Mouse (Mus musculus) macrophage (primary cell): ENCODE measurements around the gene Mtmr10. TPM values are rescaled to one million over a fixed set of nuclear protein-coding genes. Genes with fewer than 3 reads are reported as not detected.
A peak's percentile ranks its signal among the peaks of the same experiment; 100 is the strongest.

Experiments
- H3K27ac ChIP-seq: fragments of 350-480 bp; formaldehyde crosslinking; 2 replicates; pipeline ENCODE4 v1.9.0; 2021
- H3K36me3 ChIP-seq: fragments of 350-480 bp; formaldehyde crosslinking; 2 replicates; pipeline ENCODE4 v1.9.0; 2021; ENCODE audit errors: inconsistent target
- H3K4me3 ChIP-seq: fragments of 350-480 bp; formaldehyde crosslinking; 2 replicates; pipeline ENCODE4 v1.9.0; 2021; ENCODE audit errors: inconsistent target
- H3K79me2 ChIP-seq: fragments of 350-480 bp; formaldehyde crosslinking; 2 replicates; pipeline ENCODE4 v1.9.0; 2021; ENCODE audit errors: inconsistent target
- WGBS: methylation state at CpG from one replicate; pipeline ENCODE4 v1.1.7; 2026; ENCODE audit warnings: inconsistent platforms; ENCODE audit not compliant: missing documents; 5-methylcytosine and 5-hydroxymethylcytosine counted together
- polyA plus RNA-seq: library from polyadenylated mRNA; stranded (reverse); fragments of 250-400 nt; gene quantifications from 3 replicates; pipeline ENCODE4 v1.2.4, GENCODE M21; 2018; ENCODE audit warnings: inconsistent platforms

The Mtmr10 gene
- polyA plus RNA-seq, 1 experiment from 2014 or later: 25.6 TPM

- peak overlapping the region; percentile 28 for H3K27ac ChIP-seq
- peaks cover 68% of the 10 kb centered on the region; the same call in 1 of the 2 replicates for H3K36me3 ChIP-seq
- no peak overlapping the region for H3K4me3 ChIP-seq
- H3K79me2 ChIP-seq: no peaks in the 10 kb centered on the region
- 12% methylated on average over 1 of the region's 1 CpGs for WGBS
Observed at GRCm38 (mm10) chr7:64326892-64327291, 39.4 kb downstream of the Mtmr10 start.

- WGBS: 93% methylated on average over 4 of the region's 4 CpGs
- Histone ChIP-seq H3K36me3 (peaks cover 68% of the 10 kb centered on the region; the same call in 1 of the 2 replicates), H3K4me3 (no peak overlapping the region), H3K27ac (peak overlapping the region; percentile 28), H3K79me2 (no peaks in the 10 kb centered on the region)
Observed at GRCm38 (mm10) chr7:64327486-64327885, 40.0 kb downstream of the Mtmr10 start.

GRCm38 (mm10) chr7:64331309-64331708 is 43.9 kb downstream of the Mtmr10 start:
- H3K36me3 ChIP-seq: peaks cover 82% of the 10 kb centered on the region
- 92% methylated on average over 3 of the region's 3 CpGs for WGBS
- no peaks in the 10 kb centered on the region for H3K79me2 ChIP-seq
- H3K27ac ChIP-seq: no peak overlapping the region
- H3K4me3 ChIP-seq: no peak overlapping the region

- peaks cover 82% of the 10 kb centered on the region for H3K36me3 ChIP-seq
- no peak overlapping the region for H3K27ac ChIP-seq
- H3K4me3 ChIP-seq: no peak overlapping the region
- 100% methylated on average over 1 of the region's 1 CpGs for WGBS
- H3K79me2 ChIP-seq: no peaks in the 10 kb centered on the region
Observed at GRCm38 (mm10) chr7:64332686-64333085, 45.2 kb downstream of the Mtmr10 start.

GRCm38 (mm10) chr7:64347813-64348212 is 60.4 kb downstream of the Mtmr10 start:
- Histone ChIP-seq H3K27ac (no peak overlapping the region), H3K79me2 (no peaks in the 10 kb centered on the region), H3K36me3 (no peaks in the 10 kb centered on the region), H3K4me3 (no peak overlapping the region)
- 100% methylated on average over 1 of the region's 1 CpGs for WGBS

GRCm38 (mm10) chr7:64349147-64349861 is 61.9 kb downstream of the Mtmr10 start:
- H3K36me3 ChIP-seq: peaks cover under 1% of the 10 kb centered on the region; the same call in 1 of the 2 replicates
- H3K27ac ChIP-seq: no peak overlapping the region
- WGBS: 92% methylated on average over 13 of the region's 15 CpGs

GRCm38 (mm10) chr7:64351087-64351486 is 63.6 kb downstream of the Mtmr10 start:
- Histone ChIP-seq H3K4me3 (no peak overlapping the region), H3K36me3 (peaks cover 3% of the 10 kb centered on the region; the same call in 1 of the 2 replicates), H3K27ac (no peak overlapping the region), H3K79me2 (no peaks in the 10 kb centered on the region)
- 83% methylated on average over 4 of the region's 4 CpGs for WGBS

More at GRCm38 (mm10) chr7:64349147-64349861, 61.9 kb downstream of the Mtmr10 start:
- Histone ChIP-seq H3K4me3 (no peak overlapping the region), H3K79me2 (no peaks in the 10 kb centered on the region)

GRCm38 (mm10) chr7:64354206-64354605 is 66.8 kb downstream of the Mtmr10 start:
- 92% methylated on average over 13 of the region's 14 CpGs for WGBS
- no peak overlapping the region for H3K4me3 ChIP-seq
- H3K79me2 ChIP-seq: no peaks in the 10 kb centered on the region
- no peak overlapping the region for H3K27ac ChIP-seq
- peaks cover 10% of the 10 kb centered on the region; the same call in 1 of the 2 replicates for H3K36me3 ChIP-seq

- Histone ChIP-seq H3K27ac (no peak overlapping the region), H3K79me2 (no peaks in the 10 kb centered on the region), H3K36me3 (peaks cover 15% of the 10 kb centered on the region; the same call in 1 of the 2 replicates), H3K4me3 (no peak overlapping the region)
- WGBS: 84% methylated on average over 5 of the region's 5 CpGs
Observed at GRCm38 (mm10) chr7:64356661-64357060, 69.2 kb downstream of the Mtmr10 start.

- WGBS: 95% methylated on average over 9 of the region's 9 CpGs
- peaks cover 23% of the 10 kb centered on the region for H3K36me3 ChIP-seq
- no peak overlapping the region for H3K27ac ChIP-seq
- H3K4me3 ChIP-seq: no peak overlapping the region
- H3K79me2 ChIP-seq: no peaks in the 10 kb centered on the region
Observed at GRCm38 (mm10) chr7:64357405-64357804, 70.0 kb downstream of the Mtmr10 start.

- H3K79me2 ChIP-seq: no peaks in the 10 kb centered on the region
- no peak overlapping the region for H3K27ac ChIP-seq
- H3K36me3 ChIP-seq: peaks cover 36% of the 10 kb centered on the region
- WGBS: 97% methylated on average over 6 of the region's 6 CpGs
- H3K4me3 ChIP-seq: no peak overlapping the region
Observed at GRCm38 (mm10) chr7:64358666-64359065, 71.2 kb downstream of the Mtmr10 start.

- Histone ChIP-seq H3K27ac (no peak overlapping the region), H3K4me3 (no peak overlapping the region), H3K36me3 (peaks cover 40% of the 10 kb centered on the region), H3K79me2 (no peaks in the 10 kb centered on the region)
- WGBS: 90% methylated on average over 20 of the region's 20 CpGs
Observed at GRCm38 (mm10) chr7:64359943-64360585, 72.6 kb downstream of the Mtmr10 start.

- H3K36me3 ChIP-seq: peaks cover 40% of the 10 kb centered on the region
- WGBS: 92% methylated on average over 3 of the region's 3 CpGs
- no peak overlapping the region for H3K27ac ChIP-seq
- no peaks in the 10 kb centered on the region for H3K79me2 ChIP-seq
- H3K4me3 ChIP-seq: no peak overlapping the region
Observed at GRCm38 (mm10) chr7:64360586-64360945, 73.1 kb downstream of the Mtmr10 start.

- 91% methylated on average over 5 of the region's 5 CpGs for WGBS
- H3K36me3 ChIP-seq: peaks cover 50% of the 10 kb centered on the region
Observed at GRCm38 (mm10) chr7:64365863-64366262, 78.4 kb downstream of the Mtmr10 start.

GRCm38 (mm10) chr7:64369841-64370240 is 82.4 kb downstream of the Mtmr10 start:
- H3K4me3 ChIP-seq: no peak overlapping the region
- 92% methylated on average over 6 of the region's 6 CpGs for WGBS
- H3K36me3 ChIP-seq: peaks cover 17% of the 10 kb centered on the region; the same call in 1 of the 2 replicates
- H3K27ac ChIP-seq: no peak overlapping the region
- H3K79me2 ChIP-seq: no peaks in the 10 kb centered on the region

More at GRCm38 (mm10) chr7:64365863-64366262, 78.4 kb downstream of the Mtmr10 start:
- Histone ChIP-seq H3K79me2 (no peaks in the 10 kb centered on the region), H3K4me3 (no peak overlapping the region), H3K27ac (no peak overlapping the region)
